Mouse (Mus musculus): Measurements from ENCODE around the gene Frmd4b. TPM values are rescaled to one million over a fixed set of nuclear protein-coding genes. Genes with fewer than 3 reads are reported as not detected.

The Frmd4b gene
- polyA plus RNA-seq (2012; rRNA removed): 8.2 and 9.4 TPM in 2 replicates

GRCm38 (mm10) chr6:97617266-97617743 is at the start of gene Frmd4b:
Frmd4b (minus strand) TSS chr6:97617541.
- Histone ChIP-seq H3K36me3 (ENCODE audit: control insufficient read depth, insufficient read depth, low read length) (no peaks in the 10 kb centered on the region), H3K4me1 (replicated peaks; ENCODE audit: control insufficient read depth, insufficient read depth, low read length) (no peaks in the 10 kb centered on the region), H3K4me3 (ENCODE audit: control insufficient read depth, insufficient read depth, low read length) (peak within 1 kb of the TSS; percentile 15), H3K27ac (ENCODE audit: control insufficient read depth, insufficient read depth, low read length) (no peak within 1 kb of the TSS), H3K27me3 (ENCODE audit: control insufficient read depth, insufficient read depth, low read length) (peaks cover 3% of the 10 kb centered on the region; the same call in 1 of the 2 replicates)
- WGBS: 2% methylated on average over 42 of the region's 42 CpGs
- no peak for TF ChIP-seq POLR2A (IDR thresholded peaks at IDR 0.05; ENCODE audit: control insufficient read depth, extremely low read depth, insufficient read depth, low read length, poor library complexity)
- no peak for TF ChIP-seq CTCF (IDR thresholded peaks at IDR 0.05; ENCODE audit: borderline replicate concordance, control insufficient read depth, extremely low read depth, insufficient read depth, low read length, poor library complexity)
- peak; percentile 1 for DNase-seq

DNA sequence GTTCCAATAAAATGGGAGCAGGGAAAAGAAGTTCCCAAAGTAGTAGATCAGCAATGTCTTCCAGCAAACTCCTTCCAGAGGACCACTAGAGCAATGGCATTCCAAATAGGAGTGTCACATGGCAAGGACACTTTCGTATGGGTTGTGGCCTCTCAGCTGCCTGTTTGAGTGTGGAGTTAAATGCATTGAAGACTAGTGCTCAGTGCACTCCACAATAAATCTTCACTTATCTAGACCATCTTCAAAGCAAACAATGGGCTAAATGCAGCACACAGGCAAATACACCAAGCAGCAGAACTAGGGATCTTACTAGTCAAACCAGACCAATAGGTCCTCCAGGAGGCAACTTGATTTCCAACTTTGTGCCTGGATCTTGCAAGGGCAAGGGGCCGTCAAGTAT is 49.1 kb upstream of the Frmd4b start:
- DNase-seq: no peak
- H3K27ac ChIP-seq (ENCODE audit: control insufficient read depth, insufficient read depth, low read length): no peak overlapping the region
- 93% methylated on average over 2 of the region's 2 CpGs for whole genome bisulfite sequencing

GRCm38 (mm10) chr6:97658921-97659320 is 41.6 kb upstream of the Frmd4b start:
- WGBS: 89% methylated on average over 6 of the region's 6 CpGs
- H3K36me3 ChIP-seq (ENCODE audit: control insufficient read depth, insufficient read depth, low read length): no peaks in the 10 kb centered on the region
- no peaks in the 10 kb centered on the region for H3K4me1 ChIP-seq (replicated peaks; ENCODE audit: control insufficient read depth, insufficient read depth, low read length)
- no peak overlapping the region for H3K27ac ChIP-seq (ENCODE audit: control insufficient read depth, insufficient read depth, low read length)
- TF ChIP-seq CTCF (IDR thresholded peaks at IDR 0.05; ENCODE audit: borderline replicate concordance, control insufficient read depth, extremely low read depth, insufficient read depth, low read length, poor library complexity) (no peak), POLR2A (IDR thresholded peaks at IDR 0.05; ENCODE audit: control insufficient read depth, extremely low read depth, insufficient read depth, low read length, poor library complexity) (no peak)
- no peaks in the 10 kb centered on the region for H3K27me3 ChIP-seq (ENCODE audit: control insufficient read depth, insufficient read depth, low read length)
- DNase-seq: no peak
- H3K4me3 ChIP-seq (ENCODE audit: control insufficient read depth, insufficient read depth, low read length): no peak overlapping the region

More for the DNA sequence above, 49.1 kb upstream of the Frmd4b start:
- no peak for TF ChIP-seq POLR2A (IDR thresholded peaks at IDR 0.05; ENCODE audit: control insufficient read depth, extremely low read depth, insufficient read depth, low read length, poor library complexity)
- TF ChIP-seq CTCF (IDR thresholded peaks at IDR 0.05; ENCODE audit: borderline replicate concordance, control insufficient read depth, extremely low read depth, insufficient read depth, low read length, poor library complexity): no peak
- no peaks in the 10 kb centered on the region for H3K27me3 ChIP-seq (ENCODE audit: control insufficient read depth, insufficient read depth, low read length)
- no peak overlapping the region for H3K4me3 ChIP-seq (ENCODE audit: control insufficient read depth, insufficient read depth, low read length)
- H3K36me3 ChIP-seq (ENCODE audit: control insufficient read depth, insufficient read depth, low read length): no peaks in the 10 kb centered on the region
- no peaks in the 10 kb centered on the region for H3K4me1 ChIP-seq (replicated peaks; ENCODE audit: control insufficient read depth, insufficient read depth, low read length)

- WGBS: 98% methylated on average over 3 of the region's 3 CpGs
- no peaks in the 10 kb centered on the region for H3K27me3 ChIP-seq (ENCODE audit: control insufficient read depth, insufficient read depth, low read length)
- DNase-seq: no peak
- H3K4me1 ChIP-seq (replicated peaks; ENCODE audit: control insufficient read depth, insufficient read depth, low read length): no peaks in the 10 kb centered on the region
- TF ChIP-seq POLR2A (IDR thresholded peaks at IDR 0.05; ENCODE audit: control insufficient read depth, extremely low read depth, insufficient read depth, low read length, poor library complexity) (no peak), CTCF (IDR thresholded peaks at IDR 0.05; ENCODE audit: borderline replicate concordance, control insufficient read depth, extremely low read depth, insufficient read depth, low read length, poor library complexity) (no peak)
- H3K27ac ChIP-seq (ENCODE audit: control insufficient read depth, insufficient read depth, low read length): no peak overlapping the region
- H3K4me3 ChIP-seq (ENCODE audit: control insufficient read depth, insufficient read depth, low read length): no peak overlapping the region
- no peaks in the 10 kb centered on the region for H3K36me3 ChIP-seq (ENCODE audit: control insufficient read depth, insufficient read depth, low read length)
Measured at GRCm38 (mm10) chr6:97655986-97656385, 38.6 kb upstream of the Frmd4b start.

GRCm38 (mm10) chr6:97647501-97647900 is 30.2 kb upstream of the Frmd4b start:
- no peaks in the 10 kb centered on the region for H3K4me1 ChIP-seq (replicated peaks; ENCODE audit: control insufficient read depth, insufficient read depth, low read length)
- no peaks in the 10 kb centered on the region for H3K36me3 ChIP-seq (ENCODE audit: control insufficient read depth, insufficient read depth, low read length)
- H3K4me3 ChIP-seq (ENCODE audit: control insufficient read depth, insufficient read depth, low read length): no peak overlapping the region
- H3K27ac ChIP-seq (ENCODE audit: control insufficient read depth, insufficient read depth, low read length): no peak overlapping the region
- no peak for DNase-seq
- no peaks in the 10 kb centered on the region for H3K27me3 ChIP-seq (ENCODE audit: control insufficient read depth, insufficient read depth, low read length)
- TF ChIP-seq CTCF (IDR thresholded peaks at IDR 0.05; ENCODE audit: borderline replicate concordance, control insufficient read depth, extremely low read depth, insufficient read depth, low read length, poor library complexity): no peak
- no peak for TF ChIP-seq POLR2A (IDR thresholded peaks at IDR 0.05; ENCODE audit: control insufficient read depth, extremely low read depth, insufficient read depth, low read length, poor library complexity)
- 95% methylated on average over 14 of the region's 14 CpGs for WGBS

DNA sequence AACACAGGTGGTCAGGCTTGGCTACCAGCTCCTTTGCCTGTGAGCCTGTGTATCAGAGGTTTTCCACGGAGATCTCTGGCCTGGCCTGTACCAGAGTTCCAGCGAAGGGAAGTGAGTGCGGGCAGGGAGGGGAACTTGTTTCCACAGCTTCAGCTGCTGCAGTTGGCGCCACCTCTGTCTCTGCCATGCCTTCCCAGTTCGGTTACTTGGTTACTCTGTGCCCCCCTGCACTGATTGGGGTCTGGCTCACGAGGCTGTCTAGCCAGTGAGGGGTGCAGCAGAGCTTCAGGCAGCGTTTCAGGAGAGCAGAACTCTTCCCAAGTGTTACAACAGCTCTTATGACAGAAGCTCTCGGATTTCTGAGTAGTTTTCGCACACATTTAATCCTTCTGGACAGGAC is 6.0 kb upstream of the Frmd4b start:
- Histone ChIP-seq H3K27ac (ENCODE audit: control insufficient read depth, insufficient read depth, low read length) (no peak overlapping the region), H3K4me3 (ENCODE audit: control insufficient read depth, insufficient read depth, low read length) (no peak overlapping the region), H3K4me1 (replicated peaks; ENCODE audit: control insufficient read depth, insufficient read depth, low read length) (no peaks in the 10 kb centered on the region), H3K36me3 (ENCODE audit: control insufficient read depth, insufficient read depth, low read length) (no peaks in the 10 kb centered on the region), H3K27me3 (ENCODE audit: control insufficient read depth, insufficient read depth, low read length) (no peaks in the 10 kb centered on the region)
- DNase-seq: no peak
- 55% methylated on average over 9 of the region's 9 CpGs for WGBS
- TF ChIP-seq CTCF (IDR thresholded peaks at IDR 0.05; ENCODE audit: borderline replicate concordance, control insufficient read depth, extremely low read depth, insufficient read depth, low read length, poor library complexity) (no peak), POLR2A (IDR thresholded peaks at IDR 0.05; ENCODE audit: control insufficient read depth, extremely low read depth, insufficient read depth, low read length, poor library complexity) (no peak)

- H3K27me3 ChIP-seq (ENCODE audit: control insufficient read depth, insufficient read depth, low read length): no peaks in the 10 kb centered on the region
- no peaks in the 10 kb centered on the region for H3K4me1 ChIP-seq (replicated peaks; ENCODE audit: control insufficient read depth, insufficient read depth, low read length)
- DNase-seq: no peak
- H3K4me3 ChIP-seq (ENCODE audit: control insufficient read depth, insufficient read depth, low read length): no peak overlapping the region
- H3K27ac ChIP-seq (ENCODE audit: control insufficient read depth, insufficient read depth, low read length): no peak overlapping the region
- no peaks in the 10 kb centered on the region for H3K36me3 ChIP-seq (ENCODE audit: control insufficient read depth, insufficient read depth, low read length)
- no peak for TF ChIP-seq CTCF (IDR thresholded peaks at IDR 0.05; ENCODE audit: borderline replicate concordance, control insufficient read depth, extremely low read depth, insufficient read depth, low read length, poor library complexity)
- TF ChIP-seq POLR2A (IDR thresholded peaks at IDR 0.05; ENCODE audit: control insufficient read depth, extremely low read depth, insufficient read depth, low read length, poor library complexity): no peak
- 81% methylated on average over 5 of the region's 5 CpGs for WGBS
Measured at GRCm38 (mm10) chr6:97622236-97622635, 4.9 kb upstream of the Frmd4b start.

Data from thymus, adult 2 months (tissue).